Mouse (Mus musculus): ENCODE measurements around the gene Grm6. TPM values are rescaled to one million over a fixed set of nuclear protein-coding genes. Genes with fewer than 3 reads are reported as not detected.

The Grm6 gene
- polyA plus RNA-seq, 1 experiment from 2014 or later = 0.04 TPM

DNA sequence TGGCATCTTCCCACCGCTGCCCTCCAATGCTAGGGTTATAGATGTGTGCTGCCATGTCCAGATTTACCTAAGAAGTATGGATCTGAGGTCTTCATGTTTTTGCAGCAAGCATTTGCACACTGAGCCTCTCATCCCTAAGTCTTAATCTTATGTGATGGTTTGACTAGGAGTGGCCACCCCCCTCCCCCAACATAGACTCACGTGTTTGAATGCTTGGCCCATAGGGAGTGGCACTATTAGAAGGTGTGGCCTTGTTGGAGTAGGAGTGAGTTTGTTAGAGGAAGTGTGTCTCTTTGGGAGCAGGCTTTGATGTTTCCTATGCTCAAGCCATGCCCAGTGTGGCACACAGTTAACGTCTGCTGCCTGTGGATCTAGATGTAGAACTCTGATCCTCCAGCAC lies 28.2 kb downstream of the Grm6 start:
- peaks cover 62% of the 10 kb centered on the region for H3K36me3 ChIP-seq
- H3K4me1 ChIP-seq = no peaks in the 10 kb centered on the region
- H3K9me3 ChIP-seq = no peaks in the 10 kb centered on the region; the same call in 1 of the 2 replicates
- no peak overlapping the region for H3K4me2 ChIP-seq
- no peak for ATAC-seq (ENCODE audit: borderline replicate concordance, extremely low read depth, low FRiP score, low TSS enrichment)
- no peak overlapping the region for H3K4me3 ChIP-seq
- H3K27ac ChIP-seq = no peak overlapping the region
- H3K27me3 ChIP-seq = no peaks in the 10 kb centered on the region
- no peak overlapping the region for H3K9ac ChIP-seq
- WGBS = 84% methylated on average over 3 of the region's 3 CpGs

DNA sequence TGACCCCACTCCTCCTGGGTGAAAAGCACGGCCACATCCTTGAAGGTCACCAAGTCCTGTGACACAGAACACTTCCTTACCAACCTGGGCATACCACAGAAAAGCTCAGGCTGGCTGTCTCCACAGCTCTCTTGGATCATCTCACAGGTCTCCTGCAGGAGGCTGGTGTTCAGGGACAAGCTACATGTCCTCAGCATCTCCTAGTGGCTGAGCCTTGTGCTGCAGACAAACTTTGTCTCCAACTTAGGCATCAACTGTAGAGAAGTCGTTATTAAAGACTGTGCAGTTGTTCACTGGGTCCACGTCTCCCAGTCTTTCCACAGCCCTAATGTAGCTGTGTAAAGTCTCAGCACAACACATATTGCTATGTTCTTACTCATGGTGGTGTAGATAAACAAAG lies 33.3 kb downstream of the Grm6 start:
- H3K4me2 ChIP-seq = no peak overlapping the region
- 73% methylated on average over 3 of the region's 3 CpGs for WGBS
- peaks cover 30% of the 10 kb centered on the region for H3K36me3 ChIP-seq
- H3K4me1 ChIP-seq = peaks cover 9% of the 10 kb centered on the region; the same call in 1 of the 2 replicates
- H3K9ac ChIP-seq = no peak overlapping the region
- H3K4me3 ChIP-seq = no peak overlapping the region
- no peak for ATAC-seq (ENCODE audit: borderline replicate concordance, extremely low read depth, low FRiP score, low TSS enrichment)
- no peaks in the 10 kb centered on the region for H3K27me3 ChIP-seq
- H3K9me3 ChIP-seq = no peaks in the 10 kb centered on the region
- no peak overlapping the region for H3K27ac ChIP-seq

- Histone ChIP-seq H3K9me3 (no peaks in the 10 kb centered on the region), H3K9ac (peak overlapping the region; percentile 58), H3K4me1 (peaks cover 9% of the 10 kb centered on the region; the same call in 1 of the 2 replicates), H3K27ac (0 out of 2 replicates have a peak overlapping the region, but pooled peaks have one; percentile 75), H3K36me3 (peaks cover 11% of the 10 kb centered on the region; the same call in 1 of the 2 replicates), H3K4me3 (peak overlapping the region; percentile 46), H3K4me2 (peak overlapping the region; percentile 79), H3K27me3 (no peaks in the 10 kb centered on the region)
- 43% methylated on average over 7 of the region's 8 CpGs for WGBS
- ATAC-seq (ENCODE audit: borderline replicate concordance, extremely low read depth, low FRiP score, low TSS enrichment) = 0 out of 2 replicates have a peak, but pooled peaks have one; percentile 2
Measured at GRCm38 (mm10) chr11:50886231-50886932, 35.9 kb downstream of the Grm6 start.

DNA sequence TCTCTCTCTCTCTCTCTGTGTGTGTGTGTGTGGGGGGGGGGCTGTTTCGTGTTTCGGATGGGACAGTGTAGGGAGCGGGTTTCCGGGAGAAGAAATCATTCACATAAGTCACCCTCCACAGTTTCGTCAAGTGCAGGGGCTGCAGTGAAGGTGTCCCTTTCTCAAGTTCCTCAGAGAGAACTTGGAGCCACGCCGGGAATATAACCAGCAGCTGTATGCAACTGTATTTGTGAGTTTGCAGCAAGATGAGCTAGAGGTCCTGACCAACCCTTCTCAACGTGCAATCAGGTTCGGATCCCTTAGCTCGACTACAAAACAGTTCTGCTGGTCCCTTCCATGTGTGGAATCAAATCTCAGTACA lies 36.4 kb downstream of the Grm6 start:
- Histone ChIP-seq H3K36me3 (peaks cover 11% of the 10 kb centered on the region; the same call in 1 of the 2 replicates), H3K27ac (peak overlapping the region; percentile 75), H3K4me2 (peak overlapping the region; percentile 79), H3K9ac (peak overlapping the region; percentile 58), H3K4me1 (peaks cover 9% of the 10 kb centered on the region; the same call in 1 of the 2 replicates), H3K27me3 (no peaks in the 10 kb centered on the region), H3K4me3 (peak overlapping the region; percentile 46), H3K9me3 (no peaks in the 10 kb centered on the region)
- WGBS = 3% methylated on average over 10 of the region's 10 CpGs
- ATAC-seq (ENCODE audit: borderline replicate concordance, extremely low read depth, low FRiP score, low TSS enrichment) = peak; percentile 32; the same call in 1 of the 2 replicates

- Histone ChIP-seq H3K9ac (peak within 1 kb of the TSS; percentile 58), H3K27me3 (no peaks in the 10 kb centered on the region), H3K36me3 (peaks cover 11% of the 10 kb centered on the region; the same call in 1 of the 2 replicates), H3K4me3 (peak within 1 kb of the TSS; percentile 46), H3K27ac (peak within 1 kb of the TSS; percentile 75), H3K4me2 (peak within 1 kb of the TSS; percentile 79), H3K9me3 (no peaks in the 10 kb centered on the region), H3K4me1 (peaks cover 9% of the 10 kb centered on the region; the same call in 1 of the 2 replicates)
- 5% methylated on average over 26 of the region's 26 CpGs for WGBS
- ATAC-seq (ENCODE audit: borderline replicate concordance, extremely low read depth, low FRiP score, low TSS enrichment) = peak; percentile 91
Measured at GRCm38 (mm10) chr11:50887390-50888128, 37.1 kb downstream of the Grm6 start, which contains the start of gene Zfp454. Gene Zfp454, minus strand, starts transcription at chr11:50887651.

DNA sequence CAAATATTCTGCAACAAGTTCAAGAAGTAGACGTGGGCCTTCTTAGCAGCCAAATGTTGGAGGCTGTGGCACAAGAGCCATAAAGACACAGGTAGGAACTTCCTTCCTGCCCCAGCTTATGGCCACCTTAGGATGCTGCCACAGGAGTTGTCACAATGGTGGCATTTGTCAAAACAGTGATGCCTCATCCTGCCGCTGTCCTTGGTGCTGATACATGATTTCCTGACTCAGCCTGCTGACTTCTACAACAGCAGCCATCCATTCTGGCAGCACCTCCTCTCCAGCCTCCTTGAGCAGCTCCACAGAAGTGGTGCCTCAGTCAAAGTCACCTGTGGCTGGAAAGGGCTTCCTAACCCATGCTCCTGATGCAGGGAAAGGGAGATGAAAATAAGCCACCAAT lies 42.0 kb downstream of the Grm6 start:
- Histone ChIP-seq H3K4me2 (no peak overlapping the region), H3K27me3 (no peaks in the 10 kb centered on the region), H3K36me3 (no peaks in the 10 kb centered on the region), H3K9me3 (no peaks in the 10 kb centered on the region), H3K4me1 (0 out of 2 replicates have a peak, but pooled peaks cover 3% of the 10 kb centered on the region), H3K4me3 (no peak overlapping the region), H3K27ac (no peak overlapping the region), H3K9ac (no peak overlapping the region)
- ATAC-seq (ENCODE audit: borderline replicate concordance, extremely low read depth, low FRiP score, low TSS enrichment) = no peak
- WGBS = 37% methylated on average over 2 of the region's 2 CpGs

- Histone ChIP-seq H3K27me3 (no peaks in the 10 kb centered on the region), H3K36me3 (peaks cover 32% of the 10 kb centered on the region), H3K4me2 (no peak overlapping the region), H3K4me3 (no peak overlapping the region), H3K9ac (no peak overlapping the region), H3K4me1 (no peaks in the 10 kb centered on the region), H3K27ac (no peak overlapping the region), H3K9me3 (peaks cover 38% of the 10 kb centered on the region)
- 78% methylated on average over 1 of the region's 1 CpGs for WGBS
- no peak for ATAC-seq (ENCODE audit: borderline replicate concordance, extremely low read depth, low FRiP score, low TSS enrichment)
Measured at GRCm38 (mm10) chr11:50897359-50897758, 46.9 kb downstream of the Grm6 start.

- H3K4me1 ChIP-seq = no peaks in the 10 kb centered on the region
- H3K36me3 ChIP-seq = peaks cover 86% of the 10 kb centered on the region
Measured at GRCm38 (mm10) chr11:50908136-50908535, 57.7 kb downstream of the Grm6 start.

GRCm38 (mm10) chr11:50913301-50913700 lies 62.8 kb downstream of the Grm6 start:
- Histone ChIP-seq H3K9ac (no peak overlapping the region), H3K4me2 (no peak overlapping the region), H3K27ac (no peak overlapping the region), H3K4me3 (no peak overlapping the region), H3K36me3 (peaks cover 38% of the 10 kb centered on the region), H3K4me1 (0 out of 2 replicates have a peak, but pooled peaks cover 4% of the 10 kb centered on the region), H3K27me3 (no peaks in the 10 kb centered on the region), H3K9me3 (no peaks in the 10 kb centered on the region)
- 67% methylated on average over 1 of the region's 1 CpGs for WGBS
- ATAC-seq (ENCODE audit: borderline replicate concordance, extremely low read depth, low FRiP score, low TSS enrichment) = no peak

More at GRCm38 (mm10) chr11:50908136-50908535, 57.7 kb downstream of the Grm6 start:
- Histone ChIP-seq H3K27me3 (no peaks in the 10 kb centered on the region), H3K4me2 (no peak overlapping the region), H3K9me3 (peaks cover 7% of the 10 kb centered on the region; the same call in 1 of the 2 replicates), H3K27ac (no peak overlapping the region), H3K9ac (no peak overlapping the region), H3K4me3 (no peak overlapping the region)
- 91% methylated on average over 5 of the region's 5 CpGs for WGBS
- no peak for ATAC-seq (ENCODE audit: borderline replicate concordance, extremely low read depth, low FRiP score, low TSS enrichment)

- ATAC-seq (ENCODE audit: borderline replicate concordance, extremely low read depth, low FRiP score, low TSS enrichment) = no peak
- Histone ChIP-seq H3K4me3 (no peak overlapping the region), H3K4me2 (no peak overlapping the region), H3K4me1 (0 out of 2 replicates have a peak, but pooled peaks cover 4% of the 10 kb centered on the region), H3K9me3 (no peaks in the 10 kb centered on the region), H3K9ac (no peak overlapping the region), H3K27me3 (no peaks in the 10 kb centered on the region), H3K27ac (no peak overlapping the region), H3K36me3 (peaks cover 27% of the 10 kb centered on the region)
- 90% methylated on average over 3 of the region's 3 CpGs for WGBS
Measured at GRCm38 (mm10) chr11:50914461-50914860, 64.0 kb downstream of the Grm6 start.

Data from lung, embryonic 15.5 days (tissue).